Mouse (Mus musculus): ENCODE measurements at regions not wholly inside any gene's neighbourhood (a gene's known extent, or its start where the extent isn't known, plus 50 kb on each side); places are given as distances from the start of the nearest gene placed in this dataset.

DNA sequence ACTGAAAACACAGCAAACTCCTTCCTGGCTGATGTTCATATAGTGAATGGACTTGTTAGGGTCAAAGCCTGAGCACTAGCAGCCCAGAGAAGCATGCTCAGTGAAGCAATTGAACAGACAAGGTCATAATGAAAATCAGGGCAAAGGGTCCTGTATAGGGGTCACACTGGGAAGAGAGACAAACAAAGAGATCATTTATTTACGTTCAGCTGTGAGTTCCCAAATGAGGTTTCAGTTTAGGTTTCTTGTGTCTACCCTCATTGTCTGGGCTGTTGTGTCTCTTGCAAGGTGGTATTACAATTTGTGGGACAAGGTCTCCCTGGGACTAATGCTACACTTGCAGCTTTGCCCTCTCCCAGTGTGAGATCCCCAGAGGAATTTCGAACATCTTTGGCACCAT lies 624.4 kb upstream of the Auts2 start:
- no peaks in the 10 kb centered on the region for H3K27me3 ChIP-seq (ENCODE audit: control insufficient read depth, insufficient read depth, low read length)
- H3K4me2 ChIP-seq (ENCODE audit: low read depth, low read length), result no peak overlapping the region
- peaks cover 17% of the 10 kb centered on the region for H3K4me1 ChIP-seq (ENCODE audit: control insufficient read depth, insufficient read depth, low read length)
- 53% methylated on average over 2 of the region's 2 CpGs for WGBS
- ATAC-seq (ENCODE audit: insufficient read depth, low FRiP score), result no peak
- no peak overlapping the region for H3K4me3 ChIP-seq (replicated peaks; ENCODE audit: low read length)
- H3K27ac ChIP-seq (ENCODE audit: low read length), result peak overlapping the region; percentile 51; the same call in 1 of the 2 replicates
- H3K9me3 ChIP-seq (replicated peaks; ENCODE audit: control insufficient read depth, low read length), result no peaks in the 10 kb centered on the region
- H3K9ac ChIP-seq (ENCODE audit: low read length), result no peak overlapping the region
- no peaks in the 10 kb centered on the region for H3K36me3 ChIP-seq (ENCODE audit: control insufficient read depth, insufficient read depth, low read length)

DNA sequence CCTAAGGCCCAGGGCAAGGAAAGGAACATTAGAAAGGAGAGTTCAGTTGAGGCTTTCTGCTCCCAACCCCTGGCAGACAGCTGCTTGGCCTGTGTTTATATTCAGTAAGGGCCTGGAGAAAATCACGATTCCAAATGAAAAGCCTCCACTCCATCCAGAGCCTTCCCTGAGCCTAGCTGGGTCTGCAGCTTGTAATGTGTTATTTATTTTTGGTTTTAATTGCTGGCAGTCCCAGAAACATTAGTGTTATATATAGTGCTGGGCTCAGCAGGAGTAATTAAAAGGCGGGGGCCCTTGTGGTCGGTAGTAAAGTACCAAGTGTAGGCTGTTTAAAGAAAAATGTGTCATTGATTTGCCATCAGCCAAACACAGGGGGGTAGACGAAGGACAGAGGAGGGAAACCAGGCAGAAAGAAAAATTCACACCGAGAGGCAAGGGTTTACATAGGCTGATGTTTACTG lies 623.9 kb upstream of the Auts2 start:
- Histone ChIP-seq H3K4me2 (ENCODE audit: low read depth, low read length) (no peak overlapping the region), H3K4me3 (replicated peaks; ENCODE audit: low read length) (no peak overlapping the region), H3K4me1 (ENCODE audit: control insufficient read depth, insufficient read depth, low read length) (peaks cover 16% of the 10 kb centered on the region), H3K27me3 (ENCODE audit: control insufficient read depth, insufficient read depth, low read length) (no peaks in the 10 kb centered on the region), H3K27ac (ENCODE audit: low read length) (peak overlapping the region; percentile 51), H3K36me3 (ENCODE audit: control insufficient read depth, insufficient read depth, low read length) (no peaks in the 10 kb centered on the region), H3K9ac (ENCODE audit: low read length) (no peak overlapping the region), H3K9me3 (replicated peaks; ENCODE audit: control insufficient read depth, low read length) (no peaks in the 10 kb centered on the region)
- WGBS, result 12% methylated on average over 5 of the region's 5 CpGs
- ATAC-seq (ENCODE audit: insufficient read depth, low FRiP score), result peak; percentile 83

DNA sequence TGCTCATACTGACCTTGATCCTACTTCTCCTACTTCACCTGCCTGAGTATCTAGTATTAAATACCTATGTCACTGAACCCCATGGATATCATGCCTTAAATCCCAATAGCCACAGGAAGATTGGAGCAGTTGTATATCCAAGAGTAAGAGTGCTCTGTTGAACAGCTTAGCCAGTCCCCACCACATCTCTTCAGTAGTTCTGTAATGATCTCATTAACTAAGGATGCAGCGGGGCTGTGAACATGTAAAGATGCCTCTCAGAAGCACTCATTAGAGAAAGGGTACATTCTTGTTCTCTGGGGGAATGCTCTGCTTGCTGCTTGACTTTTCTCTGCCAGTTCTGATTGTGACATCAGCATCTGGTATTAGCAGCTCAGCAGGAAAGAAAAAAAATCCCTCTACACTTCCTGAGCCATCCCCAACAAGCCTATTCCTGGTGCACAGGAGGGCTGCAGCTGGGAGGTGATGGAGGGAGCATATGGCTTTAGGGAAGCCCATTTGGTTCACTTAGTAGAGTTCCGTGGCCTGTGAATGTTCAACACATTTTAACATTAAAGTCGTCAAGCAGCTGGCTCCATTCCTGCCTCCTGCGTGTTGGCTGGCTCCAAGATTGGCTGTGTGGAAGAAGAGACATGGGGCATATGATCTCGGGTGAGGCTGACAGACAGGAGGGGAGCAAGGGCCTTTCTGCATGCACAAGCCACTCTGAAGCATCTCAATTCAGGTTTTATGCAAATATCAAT lies 613.1 kb upstream of the Auts2 start:
- H3K4me3 ChIP-seq (replicated peaks; ENCODE audit: low read length), result no peak overlapping the region
- ATAC-seq (ENCODE audit: insufficient read depth, low FRiP score), result no peak
- no peak overlapping the region for H3K27ac ChIP-seq (ENCODE audit: low read length)
- WGBS, result 50% methylated on average over 5 of the region's 5 CpGs
- H3K9ac ChIP-seq (ENCODE audit: low read length), result no peak overlapping the region
- no peaks in the 10 kb centered on the region for H3K4me1 ChIP-seq (ENCODE audit: control insufficient read depth, insufficient read depth, low read length)
- no peak overlapping the region for H3K4me2 ChIP-seq (ENCODE audit: low read depth, low read length)
- no peaks in the 10 kb centered on the region for H3K27me3 ChIP-seq (ENCODE audit: control insufficient read depth, insufficient read depth, low read length)
- no peaks in the 10 kb centered on the region for H3K36me3 ChIP-seq (ENCODE audit: control insufficient read depth, insufficient read depth, low read length)
- H3K9me3 ChIP-seq (replicated peaks; ENCODE audit: control insufficient read depth, low read length), result no peaks in the 10 kb centered on the region

DNA sequence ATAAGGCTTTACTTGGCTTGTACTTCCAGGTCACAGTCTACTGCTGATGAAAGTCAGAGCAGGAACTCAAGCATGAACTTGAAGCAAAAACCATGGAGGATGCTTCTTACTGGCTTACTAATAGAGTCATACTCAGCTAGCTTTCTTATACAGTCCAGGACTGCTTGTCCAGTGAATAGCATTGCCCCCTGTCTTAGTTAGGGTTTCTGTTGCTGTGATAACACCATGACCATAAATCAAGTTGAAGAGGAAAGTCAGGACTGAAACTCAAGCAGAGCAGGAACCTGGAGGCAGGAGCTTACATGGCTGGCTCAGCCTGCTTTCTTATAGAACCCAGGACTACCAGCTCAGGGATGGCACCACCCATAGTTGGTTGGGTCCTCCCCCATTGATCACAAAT lies 602.9 kb upstream of the Auts2 start:
- no peak overlapping the region for H3K27ac ChIP-seq (ENCODE audit: low read length)
- no peaks in the 10 kb centered on the region for H3K36me3 ChIP-seq (ENCODE audit: control insufficient read depth, insufficient read depth, low read length)
- no peak for ATAC-seq (ENCODE audit: insufficient read depth, low FRiP score)
- H3K9ac ChIP-seq (ENCODE audit: low read length), result no peak overlapping the region
- no peak overlapping the region for H3K4me2 ChIP-seq (ENCODE audit: low read depth, low read length)
- H3K4me1 ChIP-seq (ENCODE audit: control insufficient read depth, insufficient read depth, low read length), result no peaks in the 10 kb centered on the region
- H3K4me3 ChIP-seq (replicated peaks; ENCODE audit: low read length), result no peak overlapping the region
- 0 out of 2 replicates have a peak, but pooled peaks cover 3% of the 10 kb centered on the region for H3K9me3 ChIP-seq (replicated peaks; ENCODE audit: control insufficient read depth, low read length)
- H3K27me3 ChIP-seq (ENCODE audit: control insufficient read depth, insufficient read depth, low read length), result no peaks in the 10 kb centered on the region

DNA sequence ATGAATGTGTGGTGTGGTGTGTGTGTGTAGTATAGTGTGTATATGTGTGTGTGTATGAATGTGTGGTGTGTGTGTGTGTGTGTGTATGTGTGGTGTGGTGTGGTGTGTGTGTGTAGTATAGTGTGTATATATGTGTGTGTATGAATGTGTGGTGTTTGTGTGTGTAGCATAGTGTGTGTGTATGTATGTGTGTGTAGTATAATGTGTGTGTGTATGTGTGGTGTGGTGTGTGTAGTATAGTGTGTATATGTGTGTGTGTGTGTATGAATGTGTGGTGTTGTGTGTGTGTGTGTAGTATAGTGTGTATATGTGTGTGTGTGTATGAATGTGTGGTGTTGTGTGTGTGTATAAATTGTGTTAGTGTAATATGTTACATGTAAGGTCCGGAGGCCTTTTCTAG lies 600.5 kb upstream of the Auts2 start:
- 97% methylated on average over 1 of the region's 1 CpGs for WGBS
- no peaks in the 10 kb centered on the region for H3K36me3 ChIP-seq (ENCODE audit: control insufficient read depth, insufficient read depth, low read length)
- no peak overlapping the region for H3K27ac ChIP-seq (ENCODE audit: low read length)
- H3K4me3 ChIP-seq (replicated peaks; ENCODE audit: low read length), result no peak overlapping the region
- no peak overlapping the region for H3K9ac ChIP-seq (ENCODE audit: low read length)
- 0 out of 2 replicates have a peak, but pooled peaks cover 3% of the 10 kb centered on the region for H3K9me3 ChIP-seq (replicated peaks; ENCODE audit: control insufficient read depth, low read length)
- no peaks in the 10 kb centered on the region for H3K27me3 ChIP-seq (ENCODE audit: control insufficient read depth, insufficient read depth, low read length)
- H3K4me1 ChIP-seq (ENCODE audit: control insufficient read depth, insufficient read depth, low read length), result no peaks in the 10 kb centered on the region
- H3K4me2 ChIP-seq (ENCODE audit: low read depth, low read length), result no peak overlapping the region
- no peak for ATAC-seq (ENCODE audit: insufficient read depth, low FRiP score)

DNA sequence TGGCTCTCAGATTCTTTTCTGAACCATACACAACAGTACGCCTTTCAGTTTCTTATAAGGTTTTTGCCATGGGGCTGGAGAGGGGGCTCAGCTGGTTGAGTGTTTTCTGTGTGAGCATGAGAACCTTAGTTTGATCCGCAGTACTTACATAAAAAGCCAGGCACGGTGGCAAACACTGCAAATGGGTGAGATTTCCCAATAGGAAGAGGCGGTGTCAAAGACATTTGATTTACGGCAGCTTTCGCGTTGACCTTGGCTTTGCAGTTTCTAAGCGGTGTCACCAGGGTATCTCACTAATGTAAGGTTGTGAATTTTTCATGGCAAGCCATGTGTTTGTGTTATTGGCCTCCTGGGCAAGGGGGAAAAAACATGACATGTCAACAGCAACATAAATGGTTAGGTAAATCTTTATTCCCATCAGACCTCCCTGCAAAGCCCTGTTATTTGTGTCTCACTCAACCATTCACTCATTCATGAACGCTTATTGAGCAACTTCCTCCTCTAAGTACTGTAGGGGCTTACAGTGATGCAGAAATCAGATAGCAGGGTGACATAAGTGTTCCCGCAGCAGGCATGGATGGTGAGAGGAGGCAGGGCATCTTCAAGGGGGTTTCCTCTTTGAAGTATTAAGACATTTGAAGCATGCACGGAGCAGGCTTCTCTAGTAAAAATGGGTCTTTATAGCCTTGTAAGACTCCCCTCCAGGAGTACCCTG lies 599.4 kb upstream of the Auts2 start:
- H3K27ac ChIP-seq (ENCODE audit: low read length), result no peak overlapping the region
- 42% methylated on average over 11 of the region's 11 CpGs for WGBS
- no peak overlapping the region for H3K4me2 ChIP-seq (ENCODE audit: low read depth, low read length)
- ATAC-seq (ENCODE audit: insufficient read depth, low FRiP score), result no peak
- no peaks in the 10 kb centered on the region for H3K4me1 ChIP-seq (ENCODE audit: control insufficient read depth, insufficient read depth, low read length)
- H3K27me3 ChIP-seq (ENCODE audit: control insufficient read depth, insufficient read depth, low read length), result no peaks in the 10 kb centered on the region
- no peaks in the 10 kb centered on the region for H3K36me3 ChIP-seq (ENCODE audit: control insufficient read depth, insufficient read depth, low read length)
- H3K4me3 ChIP-seq (replicated peaks; ENCODE audit: low read length), result no peak overlapping the region
- H3K9ac ChIP-seq (ENCODE audit: low read length), result no peak overlapping the region
- 0 out of 2 replicates have a peak, but pooled peaks cover 3% of the 10 kb centered on the region for H3K9me3 ChIP-seq (replicated peaks; ENCODE audit: control insufficient read depth, low read length)

DNA sequence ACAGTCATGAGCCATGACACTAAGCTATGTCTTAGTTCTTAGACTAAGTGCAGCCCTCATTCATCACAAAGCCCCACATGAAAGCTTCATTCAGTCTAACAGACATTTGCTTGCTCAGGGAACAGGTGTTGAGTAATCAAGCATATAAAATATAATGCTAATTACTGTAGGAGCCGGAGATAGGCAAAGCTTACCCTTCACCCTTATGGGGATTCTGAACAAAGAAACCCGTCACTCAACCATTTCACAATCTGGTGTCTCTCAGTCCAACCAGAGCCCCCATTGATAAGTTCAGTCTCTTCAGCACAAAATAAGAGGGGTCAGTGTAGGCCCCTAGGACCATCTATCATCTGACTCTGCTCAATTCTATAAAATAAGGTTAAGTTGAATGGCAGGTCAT lies 587.9 kb upstream of the Auts2 start:
- WGBS, result 90% methylated on average over 2 of the region's 2 CpGs
- Histone ChIP-seq H3K4me3 (replicated peaks; ENCODE audit: low read length) (no peak overlapping the region), H3K36me3 (ENCODE audit: control insufficient read depth, insufficient read depth, low read length) (no peaks in the 10 kb centered on the region), H3K9ac (ENCODE audit: low read length) (no peak overlapping the region), H3K4me2 (ENCODE audit: low read depth, low read length) (no peak overlapping the region), H3K9me3 (replicated peaks; ENCODE audit: control insufficient read depth, low read length) (no peaks in the 10 kb centered on the region), H3K27me3 (ENCODE audit: control insufficient read depth, insufficient read depth, low read length) (no peaks in the 10 kb centered on the region), H3K4me1 (ENCODE audit: control insufficient read depth, insufficient read depth, low read length) (no peaks in the 10 kb centered on the region), H3K27ac (ENCODE audit: low read length) (no peak overlapping the region)
- ATAC-seq (ENCODE audit: insufficient read depth, low FRiP score), result no peak

DNA sequence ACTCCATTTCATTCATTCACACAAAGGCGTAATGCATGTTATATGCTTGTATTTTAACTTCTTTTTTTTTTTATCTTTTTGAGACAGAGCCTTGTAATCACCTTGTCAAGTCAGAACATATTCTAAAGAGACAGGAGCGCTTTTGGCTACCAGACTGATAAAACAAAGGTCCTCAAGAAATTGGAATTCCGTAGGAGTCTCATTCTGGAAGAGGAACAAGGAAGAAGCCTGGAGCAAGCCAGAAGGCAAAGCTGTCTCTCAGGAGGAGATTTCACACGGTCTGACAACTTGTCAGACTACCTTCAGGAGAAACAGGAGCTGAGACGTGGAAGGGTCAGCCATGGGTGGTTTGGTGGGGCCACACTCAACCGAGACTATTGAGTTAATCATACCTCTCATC lies 587.2 kb upstream of the Auts2 start:
- WGBS, result 81% methylated on average over 6 of the region's 6 CpGs
- ATAC-seq (ENCODE audit: insufficient read depth, low FRiP score), result no peak
- H3K4me3 ChIP-seq (replicated peaks; ENCODE audit: low read length), result no peak overlapping the region

DNA sequence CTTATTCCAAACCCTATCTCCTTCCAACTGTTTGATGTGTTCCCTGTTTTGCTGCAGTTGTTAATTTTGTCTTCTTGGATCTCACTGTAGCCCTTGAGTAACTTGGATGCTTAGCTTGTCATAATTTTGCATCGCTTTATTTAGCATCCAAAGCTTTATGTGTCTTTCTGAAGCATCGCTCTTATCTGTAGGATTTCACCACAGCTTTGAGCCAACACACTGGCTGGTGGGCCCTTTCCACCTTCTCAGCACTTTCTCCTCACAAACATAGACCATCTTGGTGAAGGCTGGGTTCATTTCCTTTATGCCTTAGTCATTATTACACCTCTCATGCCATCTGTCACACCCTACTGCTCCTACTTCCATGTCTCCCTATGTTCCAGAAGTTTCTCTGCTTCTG lies 581.1 kb upstream of the Auts2 start:
- Histone ChIP-seq H3K9me3 (replicated peaks; ENCODE audit: control insufficient read depth, low read length) (no peaks in the 10 kb centered on the region), H3K4me1 (ENCODE audit: control insufficient read depth, insufficient read depth, low read length) (no peaks in the 10 kb centered on the region), H3K4me3 (replicated peaks; ENCODE audit: low read length) (no peak overlapping the region), H3K9ac (ENCODE audit: low read length) (no peak overlapping the region), H3K36me3 (ENCODE audit: control insufficient read depth, insufficient read depth, low read length) (no peaks in the 10 kb centered on the region), H3K27ac (ENCODE audit: low read length) (no peak overlapping the region), H3K4me2 (ENCODE audit: low read depth, low read length) (no peak overlapping the region), H3K27me3 (ENCODE audit: control insufficient read depth, insufficient read depth, low read length) (no peaks in the 10 kb centered on the region)
- no peak for ATAC-seq (ENCODE audit: insufficient read depth, low FRiP score)
- WGBS, result 91% methylated on average over 2 of the region's 2 CpGs

More for the DNA sequence above, 587.2 kb upstream of the Auts2 start:
- H3K4me1 ChIP-seq (ENCODE audit: control insufficient read depth, insufficient read depth, low read length), result no peaks in the 10 kb centered on the region
- no peaks in the 10 kb centered on the region for H3K36me3 ChIP-seq (ENCODE audit: control insufficient read depth, insufficient read depth, low read length)
- no peak overlapping the region for H3K27ac ChIP-seq (ENCODE audit: low read length)
- no peak overlapping the region for H3K9ac ChIP-seq (ENCODE audit: low read length)
- no peaks in the 10 kb centered on the region for H3K9me3 ChIP-seq (replicated peaks; ENCODE audit: control insufficient read depth, low read length)
- no peaks in the 10 kb centered on the region for H3K27me3 ChIP-seq (ENCODE audit: control insufficient read depth, insufficient read depth, low read length)
- no peak overlapping the region for H3K4me2 ChIP-seq (ENCODE audit: low read depth, low read length)
